Mouse (Mus musculus) B cell, adult 2 months (primary cell): ENCODE measurements around the gene Olfr847.

Experiments used
- DNase-seq, 2 experiments: peaks; one replicate each; pipeline ENCODE4 v3.0.0; 2022

Olfr847 gene

DNA sequence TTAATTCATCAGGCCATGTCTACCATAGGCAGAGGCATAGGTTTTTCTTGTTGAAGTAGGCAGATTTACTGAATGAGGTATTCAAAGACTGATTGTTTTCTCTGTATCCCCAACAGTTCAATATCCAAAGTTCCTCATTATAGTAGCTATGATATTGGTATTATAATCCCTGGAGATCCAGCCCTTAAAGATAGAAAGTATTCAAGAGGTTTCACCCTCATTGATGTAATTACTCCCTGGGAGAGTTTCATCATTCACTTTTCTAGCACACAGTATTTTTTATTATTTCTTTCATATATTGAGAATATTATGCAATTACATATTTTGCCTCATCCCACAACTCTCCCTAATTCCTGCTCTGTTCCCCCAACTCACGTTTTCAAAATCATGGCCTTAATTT, at the start of gene Olfr847:
TSS of gene Olfr847 (minus strand) at position 101 of the 400 bp plus-strand sequence.
- no peak for DNase-seq

GRCm38 (mm10) chr9:19363905-19364304, 14.6 kb downstream of the Olfr847 start, which contains the start of gene Olfr846:
Olfr846 (minus strand) TSS chr9:19364005.
- DNase-seq, result no peak

GRCm38 (mm10) chr9:19336157-19336556, 42.3 kb downstream of the Olfr847 start, which contains the start of gene Olfr845:
Olfr845 (plus strand) TSS chr9:19336457.
- DNase-seq, result no peak
